Mouse (Mus musculus): Measurements from ENCODE around the gene Klhdc10.

GRCm38 (mm10) chr6:30391996-30392395 lies 9.7 kb upstream of the Klhdc10 start:
- TF ChIP-seq CTCF (IDR thresholded peaks at IDR 0.05; ENCODE audit: borderline replicate concordance, insufficient read depth, low read depth, low read length) (no peak), POLR2A (IDR thresholded peaks at IDR 0.05; ENCODE audit: borderline replicate concordance, insufficient read depth, low read length) (no peak)

Data from cerebellum, adult 2 months (tissue).